Mouse (Mus musculus): Measurements from ENCODE around the gene Faah. TPM values are rescaled to one million over a fixed set of nuclear protein-coding genes. Genes with fewer than 3 reads are reported as not detected.

Faah gene
- not detected in 2 replicates for polyA plus RNA-seq (2012; ENCODE audit: insufficient read depth, insufficient read length, missing spikeins)

GRCm38 (mm10) chr4:116017902-116018746 is at the start of gene Faah:
Gene Faah (minus strand): TSS chr4:116017926.
- Histone ChIP-seq H3K4me3 (ENCODE audit: insufficient read depth, low read depth, low read length) (peak within 1 kb of the TSS; percentile 58), H3K27ac (replicated peaks; ENCODE audit: low read depth, low read length) (no peak within 1 kb of the TSS), H3K4me1 (ENCODE audit: control insufficient read depth, insufficient read depth, insufficient read length, low read length) (no peaks in the 10 kb centered on the region)

GRCm38 (mm10) chr4:116063855-116064254 is 46.1 kb upstream of the Faah start:
- Histone ChIP-seq H3K4me3 (ENCODE audit: insufficient read depth, low read depth, low read length) (no peak overlapping the region), H3K4me1 (ENCODE audit: control insufficient read depth, insufficient read depth, insufficient read length, low read length) (no peaks in the 10 kb centered on the region), H3K27ac (replicated peaks; ENCODE audit: low read depth, low read length) (no peak overlapping the region)

GRCm38 (mm10) chr4:116059012-116059726 is 41.4 kb upstream of the Faah start:
- H3K27ac ChIP-seq (replicated peaks; ENCODE audit: low read depth, low read length), result no peak overlapping the region
- H3K4me1 ChIP-seq (ENCODE audit: control insufficient read depth, insufficient read depth, insufficient read length, low read length), result no peaks in the 10 kb centered on the region
- H3K4me3 ChIP-seq (ENCODE audit: insufficient read depth, low read depth, low read length), result no peak overlapping the region

- Histone ChIP-seq H3K4me3 (ENCODE audit: insufficient read depth, low read depth, low read length) (no peak overlapping the region), H3K27ac (replicated peaks; ENCODE audit: low read depth, low read length) (no peak overlapping the region), H3K4me1 (ENCODE audit: control insufficient read depth, insufficient read depth, insufficient read length, low read length) (peaks cover under 1% of the 10 kb centered on the region; the same call in 1 of the 2 replicates)
Measured at GRCm38 (mm10) chr4:116057559-116057958, 39.8 kb upstream of the Faah start.

DNA sequence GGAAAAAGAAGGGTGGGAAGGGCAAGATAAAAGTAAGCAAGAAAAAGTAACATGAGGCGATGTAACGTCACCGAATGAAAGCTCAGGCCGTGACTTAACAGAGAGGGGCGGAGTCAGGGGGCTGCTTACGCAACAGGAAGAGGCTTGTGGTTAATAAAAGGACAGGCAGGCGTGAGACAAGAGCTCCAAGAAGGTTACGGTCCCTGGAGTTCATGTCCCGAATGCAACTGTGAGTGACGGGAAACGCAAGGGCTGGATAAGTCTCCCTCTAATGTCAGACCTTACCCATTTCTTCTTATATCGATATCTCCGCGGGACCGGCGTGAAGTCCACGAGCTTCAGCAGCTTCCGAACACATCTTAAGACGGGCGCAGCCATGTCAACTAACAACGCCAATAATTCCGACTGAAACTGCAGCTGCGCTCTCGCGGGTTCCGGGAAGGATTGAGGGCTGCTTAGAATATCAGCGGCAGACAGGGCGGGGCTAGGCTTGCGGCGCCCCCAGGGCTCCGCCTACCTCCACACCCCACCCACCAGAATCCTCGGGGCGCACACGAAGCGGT is 35.8 kb upstream of the Faah start, which contains the start of gene Nsun4:
Nsun4 (minus strand) TSS at position 478 of the 563 bp plus-strand sequence.
- Histone ChIP-seq H3K27ac (replicated peaks; ENCODE audit: low read depth, low read length) (peak within 1 kb of the TSS; percentile 93), H3K4me3 (ENCODE audit: insufficient read depth, low read depth, low read length) (peak within 1 kb of the TSS; percentile 83), H3K4me1 (ENCODE audit: control insufficient read depth, insufficient read depth, insufficient read length, low read length) (peaks cover 3% of the 10 kb centered on the region; the same call in 1 of the 2 replicates)

DNA sequence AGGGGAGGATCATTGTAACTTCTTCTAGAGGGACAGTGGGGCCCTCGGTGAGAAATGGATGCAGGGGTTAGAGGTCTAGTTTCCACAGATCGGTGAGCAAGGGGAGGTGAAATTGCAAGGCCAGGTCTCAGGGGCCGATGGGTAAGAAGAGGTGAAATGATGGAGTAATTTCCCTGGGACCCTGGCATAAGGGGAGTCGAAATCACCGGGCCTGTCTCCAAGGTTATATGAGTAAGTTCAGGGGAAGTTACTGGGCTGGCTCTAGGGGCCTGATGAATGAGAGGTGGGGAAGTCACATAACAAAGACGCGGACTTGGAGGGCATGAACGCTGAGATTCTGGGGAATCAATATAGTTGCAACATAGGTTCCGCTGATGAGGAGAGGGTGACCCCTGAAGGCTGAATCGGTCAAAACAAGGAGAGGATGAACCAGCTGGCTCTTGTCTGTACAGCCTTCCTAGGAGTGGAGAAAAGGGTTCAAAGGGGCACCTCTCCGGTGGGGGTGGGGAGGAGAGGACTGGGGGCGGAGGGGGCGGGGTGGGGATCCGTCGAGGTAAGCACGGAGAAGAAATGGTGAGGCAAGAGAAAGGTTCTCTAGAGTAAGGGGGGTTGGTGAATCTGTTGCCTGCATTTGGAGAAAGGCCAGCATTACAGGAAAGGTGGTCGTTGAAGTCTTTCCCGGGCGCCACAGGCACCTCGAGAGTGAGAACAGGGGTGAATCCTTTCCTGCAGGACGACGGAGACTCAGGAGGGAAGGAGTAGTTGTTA is 35.0 kb upstream of the Faah start:
- peak overlapping the region; percentile 83 for H3K4me3 ChIP-seq (ENCODE audit: insufficient read depth, low read depth, low read length)
- H3K4me1 ChIP-seq (ENCODE audit: control insufficient read depth, insufficient read depth, insufficient read length, low read length), result peaks cover 3% of the 10 kb centered on the region; the same call in 1 of the 2 replicates
- H3K27ac ChIP-seq (replicated peaks; ENCODE audit: low read depth, low read length), result peak overlapping the region; percentile 93

DNA sequence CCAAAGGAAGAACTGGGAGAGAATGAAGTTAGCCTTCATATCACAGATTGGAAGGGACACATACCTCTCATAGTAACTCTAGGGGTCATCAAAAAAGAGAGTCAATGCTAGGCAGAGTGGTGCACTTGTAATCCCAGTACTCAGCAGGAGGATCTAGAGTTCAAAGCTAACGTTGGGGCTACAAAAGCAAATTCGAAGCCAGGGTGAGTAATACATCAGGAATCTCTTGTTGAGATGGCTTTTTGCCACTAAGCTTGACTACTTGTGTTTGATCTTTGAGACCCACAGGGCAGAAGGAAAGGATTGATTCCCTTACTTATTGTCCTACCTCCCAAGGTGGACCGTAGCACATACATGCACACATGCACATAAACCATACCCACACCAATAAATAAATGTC is 31.5 kb upstream of the Faah start:
- Histone ChIP-seq H3K4me1 (ENCODE audit: control insufficient read depth, insufficient read depth, insufficient read length, low read length) (peaks cover 3% of the 10 kb centered on the region; the same call in 1 of the 2 replicates), H3K4me3 (ENCODE audit: insufficient read depth, low read depth, low read length) (no peak overlapping the region), H3K27ac (replicated peaks; ENCODE audit: low read depth, low read length) (no peak overlapping the region)

- Histone ChIP-seq H3K4me3 (ENCODE audit: insufficient read depth, low read depth, low read length) (no peak overlapping the region), H3K27ac (replicated peaks; ENCODE audit: low read depth, low read length) (no peak overlapping the region), H3K4me1 (ENCODE audit: control insufficient read depth, insufficient read depth, insufficient read length, low read length) (peaks cover 3% of the 10 kb centered on the region; the same call in 1 of the 2 replicates)
Measured at GRCm38 (mm10) chr4:116048130-116048920, 30.6 kb upstream of the Faah start.

DNA sequence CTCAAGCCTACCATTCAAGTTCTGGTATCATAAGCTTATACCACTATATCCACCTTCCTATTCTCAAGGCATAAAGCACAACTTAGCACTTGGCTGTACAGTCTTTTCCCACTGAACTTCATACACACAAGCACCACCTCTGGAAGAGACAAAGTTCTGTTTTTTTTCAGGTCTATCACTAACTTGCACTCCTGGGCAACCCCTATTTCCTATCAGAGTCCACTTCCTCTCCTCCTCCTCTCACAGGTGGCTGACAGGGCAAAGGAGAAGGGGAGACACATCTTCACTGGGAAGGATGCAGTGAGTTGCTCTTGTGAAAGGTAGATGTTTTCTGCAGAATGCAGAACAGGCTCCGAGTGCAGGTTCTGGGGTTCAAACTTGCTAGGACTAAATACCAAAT is 30.0 kb upstream of the Faah start:
- Histone ChIP-seq H3K27ac (replicated peaks; ENCODE audit: low read depth, low read length) (no peak overlapping the region), H3K4me1 (ENCODE audit: control insufficient read depth, insufficient read depth, insufficient read length, low read length) (peaks cover 3% of the 10 kb centered on the region; the same call in 1 of the 2 replicates), H3K4me3 (ENCODE audit: insufficient read depth, low read depth, low read length) (no peak overlapping the region)

- Histone ChIP-seq H3K4me3 (ENCODE audit: insufficient read depth, low read depth, low read length) (no peak overlapping the region), H3K27ac (replicated peaks; ENCODE audit: low read depth, low read length) (no peak overlapping the region), H3K4me1 (ENCODE audit: control insufficient read depth, insufficient read depth, insufficient read length, low read length) (no peaks in the 10 kb centered on the region)
Measured at GRCm38 (mm10) chr4:116046604-116047003, 28.9 kb upstream of the Faah start.

DNA sequence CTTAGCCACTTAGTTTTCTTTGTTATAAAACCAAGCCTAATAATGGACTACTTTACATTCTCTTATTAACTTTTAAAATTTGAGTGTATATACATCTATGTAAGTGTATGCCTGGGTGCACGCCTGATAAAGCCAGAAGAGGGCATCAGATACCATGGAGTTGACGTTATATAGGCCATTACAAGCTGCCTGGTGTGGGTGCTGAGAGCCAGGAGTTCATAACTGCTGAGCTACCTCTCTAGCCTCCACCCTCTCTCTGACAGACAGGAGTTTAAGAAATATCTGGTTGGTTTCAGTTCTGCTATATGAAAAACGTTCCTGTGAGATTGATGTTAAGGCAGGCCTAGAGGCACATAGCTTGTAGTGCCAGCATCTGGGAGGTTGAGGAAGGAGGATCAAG is 24.5 kb upstream of the Faah start:
- H3K27ac ChIP-seq (replicated peaks; ENCODE audit: low read depth, low read length), result no peak overlapping the region
- H3K4me1 ChIP-seq (ENCODE audit: control insufficient read depth, insufficient read depth, insufficient read length, low read length), result no peaks in the 10 kb centered on the region
- no peak overlapping the region for H3K4me3 ChIP-seq (ENCODE audit: insufficient read depth, low read depth, low read length)

DNA sequence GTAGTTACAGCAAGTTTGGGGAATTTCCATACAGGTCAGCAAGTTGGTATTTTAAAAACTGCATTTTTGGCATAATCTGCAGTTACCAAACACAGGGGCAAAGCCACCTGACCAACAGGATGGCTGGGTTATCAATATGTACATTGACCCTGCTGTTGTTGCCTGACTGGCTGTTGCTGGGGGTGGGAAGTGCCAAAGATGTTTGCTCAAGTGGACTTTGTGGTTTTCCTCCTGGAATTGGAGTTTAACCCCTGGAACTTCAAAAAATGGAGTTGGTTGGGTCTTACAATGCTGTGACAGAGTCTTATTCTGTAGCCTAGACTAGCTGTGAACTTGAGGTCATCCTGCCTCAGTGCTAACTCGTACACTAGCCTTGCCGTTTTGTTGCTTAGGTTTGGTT is 22.7 kb upstream of the Faah start:
- H3K4me1 ChIP-seq (ENCODE audit: control insufficient read depth, insufficient read depth, insufficient read length, low read length), result no peaks in the 10 kb centered on the region
- H3K27ac ChIP-seq (replicated peaks; ENCODE audit: low read depth, low read length), result no peak overlapping the region
- no peak overlapping the region for H3K4me3 ChIP-seq (ENCODE audit: insufficient read depth, low read depth, low read length)

GRCm38 (mm10) chr4:116033374-116033773 is 15.6 kb upstream of the Faah start:
- Histone ChIP-seq H3K4me1 (ENCODE audit: control insufficient read depth, insufficient read depth, insufficient read length, low read length) (no peaks in the 10 kb centered on the region), H3K4me3 (ENCODE audit: insufficient read depth, low read depth, low read length) (no peak overlapping the region), H3K27ac (replicated peaks; ENCODE audit: low read depth, low read length) (no peak overlapping the region)

- no peak overlapping the region for H3K27ac ChIP-seq (replicated peaks; ENCODE audit: low read depth, low read length)
- H3K4me1 ChIP-seq (ENCODE audit: control insufficient read depth, insufficient read depth, insufficient read length, low read length), result no peaks in the 10 kb centered on the region
- H3K4me3 ChIP-seq (ENCODE audit: insufficient read depth, low read depth, low read length), result no peak overlapping the region
Measured at GRCm38 (mm10) chr4:116032906-116033305, 15.2 kb upstream of the Faah start.
